Mouse (Mus musculus) CH12.LX (cell line): ENCODE data around the gene Olfr1357.
"Not testable (repeated sequence)": the region's sequence is repeated elsewhere in the genome, so short reads cannot be mapped to it uniquely, and the experiment has no call there.

Experiments
- ELF1 ChIP-seq: IDR thresholded peaks from 2 replicates; pipeline ENCODE4 v1.6.1; 2014; ENCODE audit warnings: low read depth, mild to moderate bottlenecking, inconsistent platforms, low read length, improper control_type of control experiment
- EP300 ChIP-seq: IDR thresholded peaks from 2 replicates; pipeline ENCODE4 v1.6.1; 2011; ENCODE audit warnings: low read length, improper control_type of control experiment
- ZNF384 ChIP-seq: IDR thresholded peaks from 2 replicates; pipeline ENCODE4 v1.6.1; 2012; ENCODE audit warnings: low read depth, low read length, improper control_type of control experiment, inconsistent platforms

DNA sequence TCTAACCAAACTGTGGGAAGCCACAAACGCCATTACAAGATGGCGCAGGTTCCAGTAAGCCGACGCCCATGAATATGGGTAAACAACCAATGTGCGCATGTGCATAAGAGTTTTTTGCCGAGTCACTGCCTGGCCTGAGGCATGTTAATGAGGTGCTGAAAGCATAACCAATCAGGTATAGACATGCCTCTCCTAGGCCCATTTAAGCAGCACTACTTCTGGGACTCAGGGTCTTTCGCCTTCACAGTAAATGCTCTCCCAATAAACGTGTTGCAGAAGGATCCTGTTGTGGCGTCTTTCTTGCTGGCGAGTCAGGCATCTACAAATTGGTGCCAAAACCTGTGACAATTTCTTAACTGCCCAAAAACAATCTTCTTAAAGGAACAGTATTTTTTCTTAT lies 48.8 kb upstream of the Olfr1357 start:
- TF ChIP-seq ELF1, ZNF384, EP300: not testable (repeated sequence)
